Mouse (Mus musculus) lung, embryonic 14.5 days (tissue): Measurements from ENCODE around the gene Dtnbp1. TPM values are rescaled to one million over a fixed set of nuclear protein-coding genes. Genes with fewer than 3 reads are reported as not detected.

ENCODE experiments used
- ATAC-seq: fragments of 200-750 bp; cut with Nextera tagmentation; 2 replicates; pipeline ENCODE4 v1.8.0; 2017; ENCODE audit warnings: mild to moderate bottlenecking, moderate TSS enrichment, moderate library complexity; ENCODE audit not compliant: insufficient read depth
- DNase-seq: peaks from one replicate; pipeline ENCODE4 v3.0.0-alpha.2; 2015
- H3K27ac ChIP-seq: fragments of 300-500 bp; sonication (generic); 2 replicates; pipeline ENCODE4 v1.5.1; 2014; ENCODE audit warnings: low read depth, mild to moderate bottlenecking, moderate library complexity
- H3K27me3 ChIP-seq: fragments of 300-500 bp; sonication (generic); 2 replicates; pipeline ENCODE4 v1.6.1; 2014; ENCODE audit warnings: low read length, control low read depth; ENCODE audit not compliant: insufficient read depth
- H3K36me3 ChIP-seq: fragments of 300-500 bp; sonication (generic); 2 replicates; pipeline ENCODE4 v1.6.1; 2014; ENCODE audit warnings: control low read depth; ENCODE audit not compliant: insufficient read depth
- H3K4me1 ChIP-seq: fragments of 300-500 bp; sonication (generic); 2 replicates; pipeline ENCODE4 v1.6.1; 2014; ENCODE audit warnings: antibody characterized with exemption, control low read depth; ENCODE audit not compliant: insufficient read depth
- H3K4me2 ChIP-seq: fragments of 300-500 bp; sonication (generic); 2 replicates; pipeline ENCODE4 v1.6.1; 2014; ENCODE audit warnings: mild to moderate bottlenecking
- H3K4me3 ChIP-seq: fragments of 300-500 bp; sonication (generic); 2 replicates; pipeline ENCODE4 v1.5.1; 2014; ENCODE audit warnings: low read depth, low read length
- H3K9ac ChIP-seq: fragments of 300-500 bp; sonication (generic); 2 replicates; pipeline ENCODE4 v1.6.1; 2014
- H3K9me3 ChIP-seq: fragments of 300-500 bp; sonication (generic); 2 replicates; pipeline ENCODE4 v1.6.1; 2016; ENCODE audit warnings: low read depth, low read length, control low read depth
- CTCF ChIP-seq: IDR thresholded peaks from 2 replicates; pipeline ENCODE4 v1.5.1; 2016; ENCODE audit warnings: antibody characterized with exemption, low read depth
- WGBS: fragments of 180-500 bp; shearing (Covaris S2); extraction: QIAGEN DNeasy Blood & Tissue Kit; methylation state at CpG from one replicate; pipeline ENCODE4 v1.1.7; 2014; 5-methylcytosine and 5-hydroxymethylcytosine counted together
- polyA plus RNA-seq: library from polyadenylated mRNA; unstranded; fragments of >200 nt; fragmentation: Nextera tagmentation; extraction: Ambion mirVana; gene quantifications from 2 replicates; pipeline ENCODE4 v1.2.1, GENCODE M21; 2014

Dtnbp1 gene
- polyA plus RNA-seq, 1 experiment from 2014 or later = 75.8 TPM

GRCm38 (mm10) chr13:44904271-44904670 is 97.7 kb downstream of the Dtnbp1 start:
- TF ChIP-seq CTCF = no peak
- H3K4me3 ChIP-seq = no peak overlapping the region
- WGBS = 65% methylated on average over 1 of the region's 1 CpGs
- H3K36me3 ChIP-seq = peaks cover 44% of the 10 kb centered on the region
- ATAC-seq (no peak), DNase-seq (no peak)
- H3K4me1 ChIP-seq = peaks cover 16% of the 10 kb centered on the region
- no peak overlapping the region for H3K27ac ChIP-seq
- H3K9me3 ChIP-seq = no peaks in the 10 kb centered on the region
- no peak overlapping the region for H3K9ac ChIP-seq
- no peaks in the 10 kb centered on the region for H3K27me3 ChIP-seq
- no peak overlapping the region for H3K4me2 ChIP-seq

- DNase-seq (no peak), ATAC-seq (no peak)
- Histone ChIP-seq H3K4me3 (no peak overlapping the region), H3K4me1 (peaks cover 10% of the 10 kb centered on the region), H3K4me2 (no peak overlapping the region), H3K27me3 (no peaks in the 10 kb centered on the region), H3K9ac (no peak overlapping the region), H3K36me3 (peaks cover 41% of the 10 kb centered on the region), H3K27ac (no peak overlapping the region), H3K9me3 (no peaks in the 10 kb centered on the region)
- no peak for TF ChIP-seq CTCF
Measured at GRCm38 (mm10) chr13:44903416-44903815, 98.5 kb downstream of the Dtnbp1 start.

GRCm38 (mm10) chr13:44902299-44902698 is 99.6 kb downstream of the Dtnbp1 start:
- TF ChIP-seq CTCF = no peak
- no peak overlapping the region for H3K9ac ChIP-seq
- no peak overlapping the region for H3K4me3 ChIP-seq
- DNase-seq (no peak), ATAC-seq (no peak)
- H3K27ac ChIP-seq = no peak overlapping the region
- H3K36me3 ChIP-seq = peaks cover 46% of the 10 kb centered on the region
- 95% methylated on average over 6 of the region's 6 CpGs for WGBS
- H3K27me3 ChIP-seq = no peaks in the 10 kb centered on the region
- H3K9me3 ChIP-seq = no peaks in the 10 kb centered on the region
- no peak overlapping the region for H3K4me2 ChIP-seq
- peaks cover 5% of the 10 kb centered on the region for H3K4me1 ChIP-seq

- 96% methylated on average over 12 of the region's 12 CpGs for WGBS
- H3K36me3 ChIP-seq = peaks cover 30% of the 10 kb centered on the region
- H3K4me3 ChIP-seq = no peak overlapping the region
- no peaks in the 10 kb centered on the region for H3K4me1 ChIP-seq
- no peaks in the 10 kb centered on the region for H3K27me3 ChIP-seq
- H3K9ac ChIP-seq = no peak overlapping the region
- DNase-seq (no peak), ATAC-seq (no peak)
- no peak for TF ChIP-seq CTCF
- no peaks in the 10 kb centered on the region for H3K9me3 ChIP-seq
- H3K27ac ChIP-seq = no peak overlapping the region
- H3K4me2 ChIP-seq = no peak overlapping the region
Measured at GRCm38 (mm10) chr13:44896211-44896610, 105.7 kb downstream of the Dtnbp1 start.

- peaks cover 19% of the 10 kb centered on the region for H3K36me3 ChIP-seq
Measured at GRCm38 (mm10) chr13:44891813-44892730, 109.9 kb downstream of the Dtnbp1 start.

GRCm38 (mm10) chr13:44890612-44891011 is 111.3 kb downstream of the Dtnbp1 start:
- 80% methylated on average over 2 of the region's 2 CpGs for WGBS
- no peak overlapping the region for H3K9ac ChIP-seq
- H3K4me3 ChIP-seq = no peak overlapping the region
- peaks cover 6% of the 10 kb centered on the region; the same call in 1 of the 2 replicates for H3K36me3 ChIP-seq
- no peaks in the 10 kb centered on the region for H3K9me3 ChIP-seq
- ATAC-seq = no peak
- H3K4me2 ChIP-seq = no peak overlapping the region
- no peaks in the 10 kb centered on the region for H3K27me3 ChIP-seq
- no peak for TF ChIP-seq CTCF
- H3K27ac ChIP-seq = no peak overlapping the region
- DNase-seq = no peak
- H3K4me1 ChIP-seq = no peaks in the 10 kb centered on the region

More at GRCm38 (mm10) chr13:44891813-44892730, 109.9 kb downstream of the Dtnbp1 start:
- no peak for ATAC-seq
- Histone ChIP-seq H3K4me3 (no peak overlapping the region), H3K9ac (no peak overlapping the region), H3K9me3 (no peaks in the 10 kb centered on the region), H3K4me1 (no peaks in the 10 kb centered on the region), H3K4me2 (no peak overlapping the region), H3K27me3 (no peaks in the 10 kb centered on the region), H3K27ac (no peak overlapping the region)
- TF ChIP-seq CTCF = no peak
- no peak for DNase-seq
- 47% methylated on average over 5 of the region's 5 CpGs for WGBS

GRCm38 (mm10) chr13:44886221-44886620 is 115.7 kb downstream of the Dtnbp1 start:
- Histone ChIP-seq H3K27me3 (no peaks in the 10 kb centered on the region), H3K9ac (no peak overlapping the region), H3K27ac (no peak overlapping the region), H3K36me3 (peaks cover 6% of the 10 kb centered on the region; the same call in 1 of the 2 replicates), H3K4me2 (no peak overlapping the region), H3K9me3 (no peaks in the 10 kb centered on the region), H3K4me3 (no peak overlapping the region), H3K4me1 (no peaks in the 10 kb centered on the region)
- DNase-seq (no peak), ATAC-seq (no peak)
- TF ChIP-seq CTCF = no peak
- WGBS = 88% methylated on average over 2 of the region's 2 CpGs
